Mouse (Mus musculus): ENCODE results near the gene Mad1l1.

- TF ChIP-seq CTCF (IDR thresholded peaks at IDR 0.05; ENCODE audit: extremely low read depth, insufficient read depth, insufficient read length, insufficient replicate concordance) (no peak), POLR2A (IDR thresholded peaks at IDR 0.05; ENCODE audit: low read depth, low read length) (no peak)
These were observed 81.1 kb downstream of the Mad1l1 start for GRCm38 (mm10) chr5:140240235-140240634.

Measured in spleen, adult 2 months (tissue).